Mouse (Mus musculus) brain, embryonic 14.5 days (tissue): ENCODE measurements at regions not wholly inside any gene's neighbourhood (a gene's known extent, or its start where the extent isn't known, plus 50 kb on each side); places are given as distances from the start of the nearest gene placed in this dataset.

Experiments used
- CTCF ChIP-seq: fragments of 200-500 bp; IDR thresholded peaks from 2 replicates; pipeline ENCODE4 v1.5.1; 2012; ENCODE audit warnings: inconsistent platforms, mild to moderate bottlenecking, moderate library complexity, borderline replicate concordance; ENCODE audit not compliant: insufficient read depth, insufficient read length; ENCODE audit errors: extremely low read depth
- POLR2A ChIP-seq: fragments of 200-500 bp; IDR thresholded peaks from 2 replicates; pipeline ENCODE4 v1.6.1; 2012; ENCODE audit warnings: mild to moderate bottlenecking, inconsistent platforms, borderline replicate concordance; ENCODE audit not compliant: poor library complexity, insufficient read depth, insufficient read length, severe bottlenecking; ENCODE audit errors: extremely low read depth

DNA sequence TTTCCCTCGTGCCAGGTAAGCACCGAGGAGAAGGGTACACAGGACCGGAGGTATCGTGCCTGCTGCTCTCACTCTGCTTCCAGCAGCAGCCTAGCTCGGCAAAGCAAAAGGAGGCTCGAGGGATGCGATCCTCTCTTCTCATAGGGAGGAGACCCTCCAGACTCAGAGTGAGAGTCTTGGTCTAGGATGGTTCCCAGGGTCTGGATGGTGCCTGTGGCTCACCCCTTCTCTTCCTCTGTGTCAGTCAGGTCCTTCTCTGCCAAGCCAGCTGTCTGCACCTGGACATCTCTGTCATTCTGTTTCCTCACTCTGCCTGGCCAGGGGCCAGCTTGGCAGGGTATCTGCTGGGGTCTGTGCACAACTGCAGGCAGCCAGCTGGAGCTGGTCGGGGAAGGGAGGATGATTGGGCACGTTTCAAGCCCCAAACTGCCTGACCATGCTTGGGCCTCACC is 76.9 kb upstream of the Fyn start:
- TF ChIP-seq POLR2A = no peak
- TF ChIP-seq CTCF = no peak
